Mouse (Mus musculus) liver, postnatal 0 days (tissue): ENCODE measurements around the gene Gpbar1. TPM values are rescaled to one million over a fixed set of nuclear protein-coding genes. Genes with fewer than 3 reads are reported as not detected.

Experiments used
- ATAC-seq: fragments of 200-750 bp; cut with Nextera tagmentation; 2 replicates; pipeline ENCODE4 v1.8.0; 2017; ENCODE audit warnings: mild to moderate bottlenecking, moderate library complexity
- DNase-seq: peaks from one replicate; pipeline ENCODE4 v3.0.0-alpha.2; 2016
- H3K27ac ChIP-seq: fragments of 300-500 bp; sonication (generic); 2 replicates; pipeline ENCODE4 v1.5.1; 2014; ENCODE audit warnings: antibody characterized with exemption, moderate library complexity, mild to moderate bottlenecking, low read depth
- H3K27me3 ChIP-seq: fragments of 300-500 bp; sonication (generic); 2 replicates; pipeline ENCODE4 v1.6.1; 2014; ENCODE audit warnings: low read length, control low read depth, mixed read lengths; ENCODE audit not compliant: insufficient read depth
- H3K36me3 ChIP-seq: fragments of 300-500 bp; sonication (generic); replicated peaks from 2 replicates; pipeline ENCODE4 v1.6.1; 2014; ENCODE audit warnings: mild to moderate bottlenecking, control low read depth, low read length, moderate library complexity, mixed read lengths; ENCODE audit not compliant: insufficient read depth
- H3K4me1 ChIP-seq: fragments of 300-500 bp; sonication (generic); 2 replicates; pipeline ENCODE4 v1.6.1; 2014; ENCODE audit warnings: antibody characterized with exemption, mild to moderate bottlenecking, control low read depth; ENCODE audit not compliant: insufficient read depth
- H3K4me2 ChIP-seq: fragments of 300-500 bp; sonication (generic); 2 replicates; pipeline ENCODE4 v1.6.1; 2014; ENCODE audit warnings: low read depth, mild to moderate bottlenecking, low read length, moderate library complexity, mixed read lengths
- H3K4me3 ChIP-seq: fragments of 300-500 bp; sonication (generic); 2 replicates; pipeline ENCODE4 v1.5.1; 2014; ENCODE audit warnings: low read depth, low read length
- H3K9ac ChIP-seq: fragments of 300-500 bp; sonication (generic); replicated peaks from 2 replicates; pipeline ENCODE4 v1.6.1; 2014; ENCODE audit warnings: mild to moderate bottlenecking, moderate library complexity
- H3K9me3 ChIP-seq: fragments of 300-500 bp; sonication (generic); 2 replicates; pipeline ENCODE4 v1.6.1; 2016; ENCODE audit warnings: mild to moderate bottlenecking, control low read depth, low read length, mixed read lengths
- CTCF ChIP-seq: sonication (generic); IDR thresholded peaks from 2 replicates; pipeline ENCODE4 v1.5.1; 2016; ENCODE audit warnings: antibody characterized with exemption, low read depth
- EP300 ChIP-seq: IDR thresholded peaks from 2 replicates; pipeline ENCODE4 v1.6.1; 2016; ENCODE audit warnings: antibody characterized with exemption, low read depth, mild to moderate bottlenecking
- WGBS: fragments of 180-500 bp; shearing (Covaris S2); extraction: QIAGEN DNeasy Blood & Tissue Kit; methylation state at CpG from one replicate; pipeline ENCODE4 v1.1.7; 2014; ENCODE audit not compliant: insufficient replicate concordance; 5-methylcytosine and 5-hydroxymethylcytosine counted together
- polyA plus RNA-seq: library from polyadenylated mRNA; unstranded; fragments of >200 nt; fragmentation: Nextera tagmentation; extraction: Ambion mirVana; gene quantifications from 2 replicates; pipeline ENCODE4 v1.2.1, GENCODE M21; 2015

Gpbar1 gene
- polyA plus RNA-seq, 1 experiment from 2014 or later, result 0.20 TPM

GRCm38 (mm10) chr1:74308001-74308964 is 29.9 kb downstream of the Gpbar1 start:
- ATAC-seq (no peak), DNase-seq (no peak)
- Histone ChIP-seq H3K27me3 (no peaks in the 10 kb centered on the region), H3K9me3 (no peaks in the 10 kb centered on the region), H3K4me1 (peaks cover 15% of the 10 kb centered on the region), H3K9ac (no peak overlapping the region), H3K27ac (0 out of 2 replicates have a peak overlapping the region, but pooled peaks have one; percentile 8), H3K4me2 (no peak overlapping the region), H3K4me3 (no peak overlapping the region), H3K36me3 (no peaks in the 10 kb centered on the region)
- TF ChIP-seq EP300, result no peak
- no peak for TF ChIP-seq CTCF
- WGBS, result 61% methylated on average over 10 of the region's 10 CpGs

- Histone ChIP-seq H3K36me3 (no peaks in the 10 kb centered on the region), H3K27me3 (no peaks in the 10 kb centered on the region), H3K27ac (no peak overlapping the region), H3K4me3 (no peak overlapping the region), H3K9me3 (no peaks in the 10 kb centered on the region), H3K9ac (no peak overlapping the region), H3K4me1 (peaks cover 12% of the 10 kb centered on the region), H3K4me2 (no peak overlapping the region)
- DNase-seq, result no peak
- ATAC-seq, result no peak
- 33% methylated on average over 3 of the region's 3 CpGs for WGBS
- no peak for TF ChIP-seq EP300
- TF ChIP-seq CTCF, result no peak
These were observed 31.4 kb downstream of the Gpbar1 start for GRCm38 (mm10) chr1:74309767-74310166.

- H3K9ac ChIP-seq, result no peak overlapping the region
- H3K36me3 ChIP-seq, result no peaks in the 10 kb centered on the region
- no peak overlapping the region for H3K4me2 ChIP-seq
- 0% methylated on average over 3 of the region's 3 CpGs for WGBS
- no peaks in the 10 kb centered on the region for H3K27me3 ChIP-seq
- H3K9me3 ChIP-seq, result no peaks in the 10 kb centered on the region
- TF ChIP-seq CTCF (peak; percentile 96), EP300 (no peak)
- ATAC-seq (peak; percentile 40; the same call in 1 of the 2 replicates), DNase-seq (peak; percentile 59)
- H3K4me3 ChIP-seq, result no peak overlapping the region
- H3K27ac ChIP-seq, result no peak overlapping the region
- peaks cover 2% of the 10 kb centered on the region; the same call in 1 of the 2 replicates for H3K4me1 ChIP-seq
These were observed 34.8 kb downstream of the Gpbar1 start for GRCm38 (mm10) chr1:74313049-74313692.

- Histone ChIP-seq H3K4me2 (no peak overlapping the region), H3K9ac (no peak overlapping the region), H3K9me3 (no peaks in the 10 kb centered on the region), H3K36me3 (no peaks in the 10 kb centered on the region), H3K4me1 (peaks cover 1% of the 10 kb centered on the region; the same call in 1 of the 2 replicates), H3K27ac (no peak overlapping the region), H3K27me3 (no peaks in the 10 kb centered on the region), H3K4me3 (no peak overlapping the region)
- DNase-seq (no peak), ATAC-seq (no peak)
- TF ChIP-seq EP300 (no peak), CTCF (no peak)
- 69% methylated on average over 3 of the region's 3 CpGs for WGBS
These were observed 36.4 kb downstream of the Gpbar1 start for GRCm38 (mm10) chr1:74314796-74315195.

DNA sequence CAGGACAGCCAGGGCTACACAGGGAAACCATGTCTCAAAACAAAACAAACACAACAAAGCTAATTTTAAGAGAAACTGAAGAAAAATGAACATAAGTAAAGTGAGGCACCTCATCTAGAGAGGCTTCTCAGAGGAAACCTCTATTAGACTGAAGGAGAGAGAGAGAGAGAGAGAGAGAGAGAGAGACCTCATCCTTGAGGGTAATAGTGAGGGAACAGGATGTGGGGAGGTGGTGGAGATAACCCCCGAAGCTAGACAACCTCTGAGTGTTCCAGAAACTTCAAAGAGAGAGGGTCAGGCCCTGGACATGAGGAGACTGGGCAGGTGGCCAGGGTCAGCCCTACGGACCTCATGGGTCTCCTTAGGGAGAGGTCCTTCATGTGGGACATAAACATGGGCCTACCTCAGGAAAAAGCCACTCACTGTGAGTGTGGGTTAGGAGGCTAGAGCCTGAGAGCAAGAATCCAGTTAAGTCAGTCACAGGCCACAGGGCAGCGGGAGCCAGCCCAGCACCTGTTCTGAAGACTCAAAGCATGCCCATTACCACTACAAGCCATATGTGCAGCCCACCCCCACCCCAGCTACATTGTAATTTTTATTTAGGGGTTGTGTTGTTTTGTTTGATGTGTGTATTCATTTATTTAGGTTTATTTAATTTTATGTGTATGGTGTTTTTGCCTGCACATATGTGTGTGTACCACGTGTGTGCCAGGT is 37.9 kb downstream of the Gpbar1 start:
- Histone ChIP-seq H3K9ac (no peak overlapping the region), H3K36me3 (no peaks in the 10 kb centered on the region), H3K4me2 (no peak overlapping the region), H3K9me3 (no peaks in the 10 kb centered on the region), H3K4me1 (no peaks in the 10 kb centered on the region), H3K27me3 (no peaks in the 10 kb centered on the region), H3K27ac (no peak overlapping the region), H3K4me3 (no peak overlapping the region)
- DNase-seq (no peak), ATAC-seq (no peak)
- TF ChIP-seq CTCF (no peak), EP300 (no peak)
- WGBS, result 63% methylated on average over 4 of the region's 4 CpGs

DNA sequence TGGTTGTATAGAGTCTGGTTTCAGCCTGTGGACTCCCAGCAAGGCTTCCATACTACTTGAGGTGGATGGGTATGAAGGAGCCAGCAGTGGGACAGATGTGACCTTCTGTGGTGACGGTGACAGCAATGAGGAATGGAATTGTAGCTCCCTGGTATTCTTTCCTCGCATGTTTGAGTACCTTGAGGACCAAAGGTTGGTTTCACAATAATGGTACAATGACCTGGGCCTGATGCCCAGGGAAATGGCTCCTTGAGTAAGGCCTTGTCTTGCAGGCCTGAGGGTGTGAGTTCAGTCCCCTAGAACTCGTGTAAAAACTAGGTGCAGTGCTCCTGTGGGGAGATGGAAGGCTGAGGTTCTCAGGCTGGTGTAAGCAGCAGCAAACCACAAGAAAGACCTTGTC is 40.4 kb downstream of the Gpbar1 start:
- DNase-seq (no peak), ATAC-seq (no peak)

More for the DNA sequence above, 40.4 kb downstream of the Gpbar1 start:
- Histone ChIP-seq H3K27me3 (no peaks in the 10 kb centered on the region), H3K9me3 (no peaks in the 10 kb centered on the region), H3K36me3 (no peaks in the 10 kb centered on the region), H3K9ac (no peak overlapping the region), H3K27ac (no peak overlapping the region), H3K4me1 (no peaks in the 10 kb centered on the region), H3K4me3 (no peak overlapping the region), H3K4me2 (no peak overlapping the region)
- WGBS, result 84% methylated on average over 3 of the region's 3 CpGs
- TF ChIP-seq CTCF, result no peak
